Mouse (Mus musculus): ENCODE data around the gene Olfr128. TPM values are rescaled to one million over a fixed set of nuclear protein-coding genes. Genes with fewer than 3 reads are reported as not detected.
"Not testable (repeated sequence)": the region's sequence is repeated elsewhere in the genome, so short reads cannot be mapped to it uniquely, and the experiment has no call there.

Gene Olfr128
- not detected in 2 replicates for total RNA-seq (2015)
- total RNA-seq (2017): not detected in 2 replicates

- ATAC-seq (replicated peaks; ENCODE audit: poor library complexity): no peak
Observed at GRCm38 (mm10) chr17:37920248-37920647, at the start of gene Olfr128. TSS of gene Olfr128 (plus strand) at chr17:37920548.

- no peak for ATAC-seq (replicated peaks; ENCODE audit: poor library complexity)
Observed at GRCm38 (mm10) chr17:37873830-37874229, 46.5 kb upstream of the Olfr128 start.

- no peak for ATAC-seq (replicated peaks; ENCODE audit: poor library complexity)
Observed at GRCm38 (mm10) chr17:37900137-37900536, 20.2 kb upstream of the Olfr128 start, which contains the start of gene Olfr127. TSS of gene Olfr127 (plus strand) at chr17:37900437.

- ATAC-seq (replicated peaks; ENCODE audit: poor library complexity): not testable (repeated sequence)
Observed at GRCm38 (mm10) chr17:37906821-37907220, 13.5 kb upstream of the Olfr128 start.

- ATAC-seq (replicated peaks; ENCODE audit: poor library complexity): no peak
Observed at GRCm38 (mm10) chr17:37952979-37953378, 32.6 kb downstream of the Olfr128 start, which contains the start of gene Olfr761. TSS of gene Olfr761 (minus strand) at chr17:37953079.

GRCm38 (mm10) chr17:37973591-37973990 is 53.2 kb downstream of the Olfr128 start:
- no peak for ATAC-seq (replicated peaks; ENCODE audit: poor library complexity)

Other genes starting within 250 kb of the Olfr128 start
- not detected in 2 replicates for gene Olfr119, start 224.0 kb upstream of the Olfr128 start, total RNA-seq (2015)
- not detected in 2 replicates for gene Olfr119, start 224.0 kb upstream of the Olfr128 start, total RNA-seq (2017)
- not detected in 2 replicates for gene Olfr120, start 198.7 kb upstream of the Olfr128 start, total RNA-seq (2015)
- gene Olfr120, start 198.7 kb upstream of the Olfr128 start, total RNA-seq (2017): not detected in 2 replicates
- not detected in 2 replicates for gene Olfr121, start 171.7 kb upstream of the Olfr128 start, total RNA-seq (2015)
- gene Olfr121, start 171.7 kb upstream of the Olfr128 start, total RNA-seq (2017): not detected in 2 replicates
- gene Olfr122, start 151.9 kb upstream of the Olfr128 start, total RNA-seq (2015): not detected in 2 replicates
- gene Olfr122, start 151.9 kb upstream of the Olfr128 start, total RNA-seq (2017): not detected in 2 replicates
- not detected in 2 replicates for gene Olfr123, start 127.0 kb upstream of the Olfr128 start, total RNA-seq (2015)
- gene Olfr123, start 127.0 kb upstream of the Olfr128 start, total RNA-seq (2017): not detected in 2 replicates
- not detected in 2 replicates for gene Olfr124, start 120.7 kb upstream of the Olfr128 start, total RNA-seq (2015)
- gene Olfr124, start 120.7 kb upstream of the Olfr128 start, total RNA-seq (2017): not detected in 2 replicates
- gene Olfr125, start 87.6 kb upstream of the Olfr128 start, total RNA-seq (2015): not detected in 2 replicates
- not detected in 2 replicates for gene Olfr125, start 87.6 kb upstream of the Olfr128 start, total RNA-seq (2017)
- gene Olfr126, start 73.1 kb upstream of the Olfr128 start, total RNA-seq (2015): not detected in 2 replicates
- not detected in 2 replicates for gene Olfr126, start 73.1 kb upstream of the Olfr128 start, total RNA-seq (2017)
- not detected in 2 replicates for gene Olfr127, start 20.1 kb upstream of the Olfr128 start, total RNA-seq (2015)
- gene Olfr127, start 20.1 kb upstream of the Olfr128 start, total RNA-seq (2017): not detected in 2 replicates
- not detected in 2 replicates for gene Olfr761, start 32.5 kb downstream of the Olfr128 start, total RNA-seq (2015)
- gene Olfr761, start 32.5 kb downstream of the Olfr128 start, total RNA-seq (2017): not detected in 2 replicates
- not detected in 2 replicates for gene Olfr129, start 139.5 kb downstream of the Olfr128 start, total RNA-seq (2015)
- not detected in 2 replicates for gene Olfr129, start 139.5 kb downstream of the Olfr128 start, total RNA-seq (2017)
- gene Olfr130, start 143.4 kb downstream of the Olfr128 start, total RNA-seq (2015): not detected in 2 replicates
- gene Olfr130, start 143.4 kb downstream of the Olfr128 start, total RNA-seq (2017): not detected in 2 replicates
- not detected in 2 replicates for gene Olfr131, start 168.1 kb downstream of the Olfr128 start, total RNA-seq (2015)
- not detected in 2 replicates for gene Olfr131, start 168.1 kb downstream of the Olfr128 start, total RNA-seq (2017)
- gene Olfr132, start 214.0 kb downstream of the Olfr128 start, total RNA-seq (2015): not detected in 2 replicates
- gene Olfr132, start 214.0 kb downstream of the Olfr128 start, total RNA-seq (2017): not detected in 2 replicates
- not detected in 2 replicates for gene Olfr133, start 224.7 kb downstream of the Olfr128 start, total RNA-seq (2015)
- gene Olfr133, start 224.7 kb downstream of the Olfr128 start, total RNA-seq (2017): not detected in 2 replicates

Measured in megakaryocyte progenitor cell, adult 5-6 weeks (primary cell).